Mouse (Mus musculus) cerebellum, adult 9-11 months (tissue): ENCODE measurements around the gene Bcl2l13.
"Not testable (repeated sequence)": the region's sequence is repeated elsewhere in the genome, so short reads cannot be mapped to it uniquely, and the experiment has no call there.

ENCODE experiments used
- DNase-seq: peaks from one replicate; pipeline ENCODE4 v3.0.0; 2022

The Bcl2l13 gene

GRCm38 (mm10) chr6:120830866-120831608, 5.0 kb upstream of the Bcl2l13 start:
- no peak for DNase-seq

GRCm38 (mm10) chr6:120832097-120832496, 3.9 kb upstream of the Bcl2l13 start:
- DNase-seq = no peak

GRCm38 (mm10) chr6:120834766-120835321, 1.2 kb upstream of the Bcl2l13 start:
- DNase-seq = no peak

GRCm38 (mm10) chr6:120836389-120837151, 558 bp downstream of the Bcl2l13 start:
- no peak for DNase-seq

GRCm38 (mm10) chr6:120837152-120837530, 1.1 kb downstream of the Bcl2l13 start:
- no peak for DNase-seq

- no peak for DNase-seq
These were observed 4.2 kb downstream of the Bcl2l13 start for GRCm38 (mm10) chr6:120840258-120840657.

GRCm38 (mm10) chr6:120841754-120842153, 5.7 kb downstream of the Bcl2l13 start:
- no peak for DNase-seq

- not testable (repeated sequence) for DNase-seq
These were observed 14.7 kb downstream of the Bcl2l13 start for GRCm38 (mm10) chr6:120850720-120851119.

GRCm38 (mm10) chr6:120854413-120854812, 18.4 kb downstream of the Bcl2l13 start:
- DNase-seq = no peak

GRCm38 (mm10) chr6:120858217-120858711, 22.3 kb downstream of the Bcl2l13 start:
- peak; percentile 30 for DNase-seq

GRCm38 (mm10) chr6:120860079-120860478, 24.1 kb downstream of the Bcl2l13 start:
- DNase-seq = no peak

- DNase-seq = no peak
These were observed 30.2 kb downstream of the Bcl2l13 start for GRCm38 (mm10) chr6:120866051-120866814.

- no peak for DNase-seq
These were observed 32.8 kb downstream of the Bcl2l13 start for GRCm38 (mm10) chr6:120868824-120869223.

GRCm38 (mm10) chr6:120871286-120871685, 35.3 kb downstream of the Bcl2l13 start:
- no peak for DNase-seq

GRCm38 (mm10) chr6:120873874-120874273, 37.9 kb downstream of the Bcl2l13 start:
- DNase-seq = no peak

GRCm38 (mm10) chr6:120879046-120879445, 43.0 kb downstream of the Bcl2l13 start:
- no peak for DNase-seq

GRCm38 (mm10) chr6:120884436-120884835, 48.4 kb downstream of the Bcl2l13 start:
- DNase-seq = no peak

GRCm38 (mm10) chr6:120886696-120887095, 50.7 kb downstream of the Bcl2l13 start:
- no peak for DNase-seq

- no peak for DNase-seq
These were observed 58.1 kb downstream of the Bcl2l13 start for GRCm38 (mm10) chr6:120894089-120894488.

- DNase-seq = no peak
These were observed 58.5 kb downstream of the Bcl2l13 start for GRCm38 (mm10) chr6:120894524-120894923.

GRCm38 (mm10) chr6:120898188-120898833, 62.3 kb downstream of the Bcl2l13 start:
- peak; percentile 24 for DNase-seq
